Mouse (Mus musculus) embryonic facial prominence, embryonic 13.5 days (tissue): ENCODE data around the gene Ppcdc. TPM values are rescaled to one million over a fixed set of nuclear protein-coding genes. Genes with fewer than 3 reads are reported as not detected.

ENCODE experiments used
- ATAC-seq: fragments of 200-750 bp; cut with Nextera tagmentation; 2 replicates; pipeline ENCODE4 v1.8.0; 2017; ENCODE audit warnings: low read depth; ENCODE audit not compliant: insufficient number of reproducible peaks, insufficient read depth, low FRiP score, low TSS enrichment
- H3K27ac ChIP-seq: fragments of 300-500 bp; sonication (generic); 2 replicates; pipeline ENCODE4 v1.5.1; 2015; ENCODE audit warnings: moderate library complexity, mild to moderate bottlenecking, inconsistent platforms
- H3K27me3 ChIP-seq: fragments of 300-500 bp; sonication (generic); 2 replicates; pipeline ENCODE4 v1.6.1; 2015; ENCODE audit warnings: mild to moderate bottlenecking, inconsistent platforms
- H3K36me3 ChIP-seq: fragments of 300-500 bp; sonication (generic); 2 replicates; pipeline ENCODE4 v1.6.1; 2015; ENCODE audit warnings: mild to moderate bottlenecking, inconsistent platforms
- H3K4me1 ChIP-seq: fragments of 300-500 bp; sonication (generic); 2 replicates; pipeline ENCODE4 v1.6.1; 2015; ENCODE audit warnings: inconsistent platforms
- H3K4me2 ChIP-seq: fragments of 300-500 bp; sonication (generic); 2 replicates; pipeline ENCODE4 v1.6.1; 2015; ENCODE audit warnings: moderate library complexity, mild to moderate bottlenecking, inconsistent platforms
- H3K4me3 ChIP-seq: fragments of 300-500 bp; sonication (generic); 2 replicates; pipeline ENCODE4 v1.5.1; 2015; ENCODE audit warnings: mild to moderate bottlenecking, inconsistent platforms
- H3K9ac ChIP-seq: fragments of 300-500 bp; sonication (generic); 2 replicates; pipeline ENCODE4 v1.6.1; 2015; ENCODE audit warnings: mild to moderate bottlenecking, inconsistent platforms
- H3K9me3 ChIP-seq: fragments of 300-500 bp; sonication (generic); 2 replicates; pipeline ENCODE4 v1.6.1; 2016; ENCODE audit warnings: inconsistent platforms
- WGBS: fragments of 180-500 bp; shearing (Covaris S2); methylation state at CpG from one replicate; pipeline ENCODE4 v1.1.7; 2015; ENCODE audit warnings: mixed read lengths; 5-methylcytosine and 5-hydroxymethylcytosine counted together
- polyA plus RNA-seq: library from polyadenylated mRNA; unstranded; fragments of >200 nt; fragmentation: Nextera tagmentation; extraction: Ambion mirVana; gene quantifications from 2 replicates; pipeline ENCODE4 v1.2.1, GENCODE M21; 2015

Ppcdc gene
- polyA plus RNA-seq, 1 experiment from 2014 or later: 30.0 TPM

DNA sequence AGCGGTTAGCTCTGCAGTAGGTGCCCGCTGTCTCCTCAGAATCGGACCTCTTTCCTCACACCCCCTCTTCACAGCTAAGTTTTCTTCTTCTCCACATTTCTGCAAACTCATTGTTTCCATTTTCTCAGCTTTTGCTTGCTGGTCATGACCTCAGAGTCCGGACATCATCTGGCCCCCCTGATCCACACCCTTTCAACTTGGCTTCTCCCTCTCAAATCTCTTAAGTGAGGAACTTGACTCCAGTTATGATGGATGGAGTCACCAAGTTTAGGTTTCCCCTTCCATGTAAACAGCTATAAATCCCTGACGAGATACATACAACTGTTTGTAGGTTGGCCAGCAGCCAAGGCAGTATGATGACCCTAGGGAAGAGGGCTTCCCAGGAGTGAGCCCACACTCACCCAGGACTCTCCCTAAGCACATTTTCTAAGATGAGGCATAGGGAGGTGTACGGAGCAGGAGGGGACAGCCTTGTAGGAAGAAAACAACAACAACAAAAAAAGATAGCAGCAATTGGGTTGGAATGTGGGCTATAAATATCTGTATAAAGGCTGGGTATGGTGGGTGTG, 96.9 kb downstream of the Ppcdc start:
- H3K27me3 ChIP-seq: no peaks in the 10 kb centered on the region
- H3K9ac ChIP-seq: no peak overlapping the region
- 77% methylated on average over 6 of the region's 6 CpGs for WGBS
- no peaks in the 10 kb centered on the region for H3K4me1 ChIP-seq
- H3K9me3 ChIP-seq: no peaks in the 10 kb centered on the region
- ATAC-seq: no peak
- H3K4me2 ChIP-seq: no peak overlapping the region
- no peaks in the 10 kb centered on the region for H3K36me3 ChIP-seq
- H3K27ac ChIP-seq: no peak overlapping the region
- no peak overlapping the region for H3K4me3 ChIP-seq

DNA sequence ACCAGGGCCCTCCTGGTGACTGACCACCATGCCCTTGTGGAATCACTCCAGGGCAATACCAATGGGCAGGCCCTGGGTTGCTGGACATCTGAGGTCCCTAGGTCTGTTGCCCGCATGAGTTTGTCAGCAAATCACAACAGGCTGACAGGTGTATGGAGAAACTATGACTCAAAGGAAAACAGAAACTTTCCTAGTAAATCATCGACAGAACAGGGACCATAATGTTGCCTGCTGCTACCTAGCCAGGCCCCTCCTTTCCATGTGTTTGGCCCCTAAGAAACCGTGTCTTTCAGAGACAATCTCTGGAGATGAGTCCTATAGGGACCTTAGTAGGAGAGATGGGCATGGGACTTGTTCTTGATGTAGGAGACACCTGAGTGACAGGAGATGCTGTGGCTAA, 97.7 kb downstream of the Ppcdc start:
- WGBS: 74% methylated on average over 3 of the region's 3 CpGs
- H3K4me1 ChIP-seq: no peaks in the 10 kb centered on the region
- no peaks in the 10 kb centered on the region for H3K9me3 ChIP-seq
- no peak overlapping the region for H3K4me2 ChIP-seq
- H3K27ac ChIP-seq: no peak overlapping the region
- no peaks in the 10 kb centered on the region for H3K36me3 ChIP-seq
- no peak for ATAC-seq
- no peaks in the 10 kb centered on the region for H3K27me3 ChIP-seq
- no peak overlapping the region for H3K9ac ChIP-seq
- H3K4me3 ChIP-seq: no peak overlapping the region

DNA sequence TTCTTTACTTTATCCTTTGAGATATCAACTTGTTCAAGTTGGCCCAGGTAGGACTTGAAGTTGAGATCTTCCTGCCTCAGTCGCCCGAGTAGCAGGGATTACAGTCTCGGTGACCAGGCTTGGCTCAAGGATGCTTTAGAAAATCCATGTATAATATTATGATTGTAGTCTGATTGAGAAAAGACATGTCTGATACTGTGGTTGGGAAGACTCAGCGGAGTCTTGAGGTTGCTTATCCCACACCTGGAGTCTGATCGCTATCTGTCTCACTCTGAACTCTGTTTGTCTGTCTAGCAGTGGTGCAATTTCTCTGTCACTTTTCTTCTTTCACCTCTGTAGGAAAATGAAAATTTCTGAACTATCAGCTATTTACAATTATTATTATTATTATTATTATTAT, 99.6 kb downstream of the Ppcdc start:
- 92% methylated on average over 5 of the region's 5 CpGs for WGBS

DNA sequence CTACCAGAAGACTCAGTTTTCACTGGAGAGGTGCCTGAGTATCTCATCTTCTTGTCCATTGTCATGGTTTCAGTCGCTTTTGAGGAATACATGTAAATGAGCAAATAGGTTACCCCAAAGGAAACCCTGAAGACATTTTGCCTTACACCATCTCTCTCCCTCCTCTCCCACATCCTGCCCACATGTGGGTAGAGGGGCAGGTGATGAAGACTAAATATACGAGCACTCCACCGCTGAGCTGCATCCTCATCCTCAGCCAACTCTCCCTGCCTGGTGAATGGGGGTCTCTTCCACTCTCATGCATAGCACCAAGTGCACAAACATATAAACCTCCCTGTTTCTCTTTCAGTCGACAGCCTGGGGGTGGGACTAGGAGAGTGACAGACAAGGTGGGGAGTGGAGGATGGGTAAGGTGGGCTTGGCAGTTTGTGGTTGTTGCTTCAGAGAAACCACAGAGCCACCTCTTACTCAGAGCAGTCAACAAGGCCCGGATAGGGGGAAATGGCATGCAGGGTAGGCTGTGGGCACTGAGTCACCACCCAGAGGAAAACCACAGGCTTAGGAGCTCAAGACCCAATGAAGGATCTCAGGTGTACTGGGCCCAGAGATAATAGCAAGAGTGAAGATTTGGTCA, 100.2 kb downstream of the Ppcdc start:
- WGBS: 71% methylated on average over 5 of the region's 5 CpGs
- Histone ChIP-seq H3K9me3 (no peaks in the 10 kb centered on the region), H3K9ac (no peak overlapping the region), H3K27ac (no peak overlapping the region), H3K4me1 (no peaks in the 10 kb centered on the region), H3K4me3 (no peak overlapping the region), H3K27me3 (no peaks in the 10 kb centered on the region), H3K4me2 (no peak overlapping the region), H3K36me3 (no peaks in the 10 kb centered on the region)
- ATAC-seq: no peak

More for the DNA sequence above, 99.6 kb downstream of the Ppcdc start:
- no peak for ATAC-seq
- H3K4me1 ChIP-seq: no peaks in the 10 kb centered on the region
- no peaks in the 10 kb centered on the region for H3K36me3 ChIP-seq
- no peaks in the 10 kb centered on the region for H3K9me3 ChIP-seq
- no peaks in the 10 kb centered on the region for H3K27me3 ChIP-seq
- no peak overlapping the region for H3K4me2 ChIP-seq
- H3K27ac ChIP-seq: no peak overlapping the region
- H3K4me3 ChIP-seq: no peak overlapping the region
- H3K9ac ChIP-seq: no peak overlapping the region

DNA sequence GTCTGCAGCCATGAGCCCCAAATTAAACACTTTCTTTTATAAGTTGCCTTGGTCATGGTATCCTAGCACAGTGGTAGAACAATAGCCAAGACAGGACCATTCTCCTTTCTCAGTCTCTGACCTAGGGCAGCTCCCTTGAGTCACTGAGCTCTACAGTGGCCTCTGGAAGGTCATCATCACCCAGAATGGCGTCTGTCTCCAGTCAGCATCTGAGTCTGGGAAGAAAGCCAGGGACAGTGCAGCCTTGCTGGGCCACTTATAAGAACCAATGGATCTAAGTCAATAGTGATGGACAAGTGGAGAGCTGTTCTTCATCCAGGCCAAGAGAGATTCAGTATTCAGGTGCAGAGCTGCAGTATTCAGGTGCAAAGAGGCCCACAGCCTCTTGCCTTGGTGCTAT, 101.2 kb downstream of the Ppcdc start:
- no peak for ATAC-seq
- H3K27me3 ChIP-seq: no peaks in the 10 kb centered on the region
- H3K9ac ChIP-seq: no peak overlapping the region
- 80% methylated on average over 1 of the region's 1 CpGs for WGBS
- no peak overlapping the region for H3K27ac ChIP-seq
- H3K4me1 ChIP-seq: no peaks in the 10 kb centered on the region
- no peak overlapping the region for H3K4me3 ChIP-seq
- H3K9me3 ChIP-seq: no peaks in the 10 kb centered on the region
- no peaks in the 10 kb centered on the region for H3K36me3 ChIP-seq
- H3K4me2 ChIP-seq: no peak overlapping the region

Other genes starting within 250 kb of the Ppcdc start
- gene Trcg1, start 203.6 kb downstream of the Ppcdc start, polyA plus RNA-seq: not detected in 2 replicates
- 18.1 and 18.8 TPM in 2 replicates for gene 1700017B05Rik, start 177.5 kb downstream of the Ppcdc start, polyA plus RNA-seq
- gene Scamp5, start 27.9 kb upstream of the Ppcdc start, polyA plus RNA-seq: 14.8 and 16.4 TPM in 2 replicates
- gene Rpp25, start 63.9 kb upstream of the Ppcdc start, polyA plus RNA-seq: 0.61 and 1.3 TPM in 2 replicates
- gene Cox5a, start 81.2 kb upstream of the Ppcdc start, polyA plus RNA-seq: 473 and 528 TPM in 2 replicates
- 25.1 and 28.9 TPM in 2 replicates for gene Fam219b, start 97.4 kb upstream of the Ppcdc start, polyA plus RNA-seq
- 47.1 and 48.8 TPM in 2 replicates for gene Mpi, start 112.6 kb upstream of the Ppcdc start, polyA plus RNA-seq
- gene Scamp2, start 120.8 kb upstream of the Ppcdc start, polyA plus RNA-seq: 54.2 and 61.7 TPM in 2 replicates
- gene Ulk3, start 149.3 kb upstream of the Ppcdc start, polyA plus RNA-seq: 20.3 and 26.9 TPM in 2 replicates
- not detected in 2 replicates for gene Cplx3, start 166.2 kb upstream of the Ppcdc start, polyA plus RNA-seq
- gene Lman1l, start 180.7 kb upstream of the Ppcdc start, polyA plus RNA-seq: not detected in 2 replicates
- gene Csk, start 213.5 kb upstream of the Ppcdc start, polyA plus RNA-seq: 32.4 and 38.0 TPM in 2 replicates
- not detected in 2 replicates for gene Cyp1a2, start 243.6 kb upstream of the Ppcdc start, polyA plus RNA-seq
- not detected in 2 replicates for gene Cyp1a1, start 247.8 kb upstream of the Ppcdc start, polyA plus RNA-seq